Mouse (Mus musculus) neural tube, embryonic 15.5 days (tissue): ENCODE results near the gene Abcc10. TPM values are rescaled to one million over a fixed set of nuclear protein-coding genes. Genes with fewer than 3 reads are reported as not detected.

Experiments used
- ATAC-seq: fragments of 200-750 bp; cut with Nextera tagmentation; 2 replicates; pipeline ENCODE4 v1.8.0; 2017; ENCODE audit warnings: mild to moderate bottlenecking, moderate TSS enrichment, moderate library complexity; ENCODE audit not compliant: low FRiP score
- H3K27ac ChIP-seq: fragments of 300-500 bp; sonication (generic); replicated peaks from 2 replicates; pipeline ENCODE4 v1.5.1; 2015; ENCODE audit warnings: mild to moderate bottlenecking, inconsistent platforms
- H3K27me3 ChIP-seq: fragments of 300-500 bp; sonication (generic); replicated peaks from 2 replicates; pipeline ENCODE4 v1.6.1; 2015; ENCODE audit warnings: inconsistent platforms
- H3K36me3 ChIP-seq: fragments of 300-500 bp; sonication (generic); 2 replicates; pipeline ENCODE4 v1.6.1; 2015; ENCODE audit warnings: inconsistent platforms
- H3K4me1 ChIP-seq: fragments of 300-500 bp; sonication (generic); 2 replicates; pipeline ENCODE4 v1.6.1; 2015; ENCODE audit warnings: inconsistent platforms
- H3K4me2 ChIP-seq: fragments of 300-500 bp; sonication (generic); 2 replicates; pipeline ENCODE4 v1.6.1; 2015; ENCODE audit warnings: inconsistent platforms, mild to moderate bottlenecking, moderate library complexity
- H3K4me3 ChIP-seq: fragments of 300-500 bp; sonication (generic); replicated peaks from 2 replicates; pipeline ENCODE4 v1.5.1; 2015; ENCODE audit warnings: mild to moderate bottlenecking, inconsistent platforms
- H3K9ac ChIP-seq: fragments of 300-500 bp; sonication (generic); replicated peaks from 2 replicates; pipeline ENCODE4 v1.6.1; 2015; ENCODE audit warnings: mild to moderate bottlenecking, inconsistent platforms
- H3K9me3 ChIP-seq: fragments of 300-500 bp; sonication (generic); replicated peaks from 2 replicates; pipeline ENCODE4 v1.6.1; 2016; ENCODE audit warnings: inconsistent platforms
- WGBS: fragments of 180-500 bp; shearing (Covaris S2); methylation state at CpG from one replicate; pipeline ENCODE4 v1.1.7; 2015; ENCODE audit warnings: mixed read lengths; 5-methylcytosine and 5-hydroxymethylcytosine counted together
- polyA plus RNA-seq: library from polyadenylated mRNA; unstranded; fragments of >200 nt; fragmentation: Nextera tagmentation; extraction: Ambion mirVana; gene quantifications from 2 replicates; pipeline ENCODE4 v1.2.1, GENCODE M21; 2015

Abcc10 gene
- polyA plus RNA-seq, 1 experiment from 2014 or later = 9.3 TPM

DNA sequence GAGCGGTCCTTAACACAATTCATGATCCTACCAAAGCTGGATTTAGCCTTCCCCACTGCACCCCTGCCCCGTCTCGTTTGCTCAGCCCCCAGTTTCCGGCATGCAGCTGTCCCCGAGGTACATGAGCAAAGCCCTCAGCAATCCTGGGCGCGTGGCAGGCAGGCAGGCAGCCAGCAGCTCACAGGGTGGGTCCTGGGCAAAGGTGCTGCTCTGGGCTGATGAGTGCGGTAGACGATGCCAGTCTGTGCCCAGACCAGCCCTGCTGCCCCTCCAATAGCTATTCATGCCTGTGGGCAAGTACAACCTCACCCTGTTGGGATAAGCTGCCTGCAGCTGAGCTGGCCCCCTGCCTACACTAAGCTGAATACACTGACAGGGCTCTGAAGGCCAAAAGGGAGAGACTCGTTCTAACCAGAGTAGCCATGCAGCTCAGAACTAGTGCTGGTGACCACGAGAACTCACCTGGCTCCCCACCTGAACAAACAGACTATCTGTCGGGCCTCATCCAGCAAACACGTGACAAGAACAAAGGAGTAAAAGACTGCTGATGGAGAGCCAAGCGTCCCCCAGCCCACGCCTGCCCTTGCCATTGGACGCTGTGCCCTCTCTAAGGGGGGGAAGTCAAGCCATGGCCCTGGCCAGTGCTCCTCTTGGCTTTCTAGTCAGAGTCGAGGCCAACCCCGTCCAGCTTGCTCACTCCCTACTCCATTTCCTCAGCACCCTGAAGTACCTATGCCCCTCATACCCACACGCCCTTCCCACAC, 58.2 kb downstream of the Abcc10 start:
- no peaks in the 10 kb centered on the region for H3K9me3 ChIP-seq
- 84% methylated on average over 19 of the region's 19 CpGs for WGBS
- H3K9ac ChIP-seq = no peak overlapping the region
- H3K4me3 ChIP-seq = no peak overlapping the region
- no peak overlapping the region for H3K4me2 ChIP-seq
- no peak overlapping the region for H3K27ac ChIP-seq
- H3K4me1 ChIP-seq = 0 out of 2 replicates have a peak, but pooled peaks cover 5% of the 10 kb centered on the region
- H3K36me3 ChIP-seq = peaks cover 14% of the 10 kb centered on the region
- no peaks in the 10 kb centered on the region for H3K27me3 ChIP-seq
- no peak for ATAC-seq

DNA sequence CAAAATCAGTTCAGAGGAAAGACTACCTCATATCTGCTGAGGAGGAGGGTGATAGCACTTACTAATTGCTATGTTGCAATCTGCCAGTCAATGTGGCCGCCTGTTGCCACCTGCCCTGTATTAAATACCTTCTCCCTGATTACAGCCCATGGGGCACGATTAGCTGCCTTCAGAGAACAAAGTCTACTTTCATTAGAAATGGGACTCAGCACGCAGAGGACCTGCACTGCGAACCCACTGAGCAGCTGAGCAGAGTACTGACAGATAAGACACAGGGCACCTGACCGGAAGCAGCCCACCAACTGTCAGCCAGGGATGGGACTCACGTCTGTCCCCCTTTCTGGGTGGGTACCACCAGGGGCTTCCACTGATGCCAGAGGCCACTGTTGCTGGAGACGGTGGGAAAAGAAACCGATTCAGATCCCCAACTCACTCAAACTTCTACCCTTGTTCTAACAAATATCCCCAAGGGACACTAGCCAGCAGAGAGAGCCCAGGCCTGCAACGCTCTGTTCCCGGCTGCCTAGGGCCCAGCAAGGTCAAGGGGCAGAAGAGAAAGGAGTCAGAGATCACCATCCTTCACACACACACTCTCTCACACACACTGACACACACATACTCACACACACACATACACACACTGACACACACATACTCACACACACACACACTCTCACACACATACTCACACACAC, 60.0 kb downstream of the Abcc10 start:
- H3K4me3 ChIP-seq = no peak overlapping the region
- H3K9me3 ChIP-seq = no peaks in the 10 kb centered on the region
- H3K27me3 ChIP-seq = no peaks in the 10 kb centered on the region
- 0 out of 2 replicates have a peak, but pooled peaks cover 3% of the 10 kb centered on the region for H3K4me1 ChIP-seq
- H3K9ac ChIP-seq = no peak overlapping the region
- H3K36me3 ChIP-seq = peaks cover 29% of the 10 kb centered on the region
- ATAC-seq = no peak
- 86% methylated on average over 10 of the region's 10 CpGs for WGBS
- no peak overlapping the region for H3K27ac ChIP-seq
- no peak overlapping the region for H3K4me2 ChIP-seq

DNA sequence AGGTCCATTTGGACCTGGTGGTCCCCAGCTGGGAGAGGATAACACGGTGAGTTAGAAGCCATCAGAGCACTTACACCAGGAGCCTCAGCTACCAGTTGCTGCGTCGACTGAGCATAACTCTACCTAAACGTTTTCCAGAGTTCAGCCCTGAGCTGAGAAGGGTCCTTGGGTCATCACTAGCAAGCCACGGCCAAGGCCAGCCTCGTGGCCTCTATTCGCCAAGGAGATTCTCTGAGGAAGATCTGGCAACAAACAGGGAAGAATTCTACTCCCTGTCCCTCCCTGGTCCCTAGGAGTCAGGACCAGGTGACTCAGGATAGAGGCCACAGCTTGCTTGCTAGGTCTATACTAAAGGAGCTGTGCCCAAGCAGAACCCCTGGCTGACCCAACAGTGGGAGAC, 60.6 kb downstream of the Abcc10 start:
- no peak overlapping the region for H3K4me2 ChIP-seq
- ATAC-seq = no peak
- no peaks in the 10 kb centered on the region for H3K9me3 ChIP-seq
- no peak overlapping the region for H3K27ac ChIP-seq
- no peaks in the 10 kb centered on the region for H3K27me3 ChIP-seq
- peaks cover 35% of the 10 kb centered on the region for H3K36me3 ChIP-seq
- WGBS = 91% methylated on average over 7 of the region's 7 CpGs
- H3K9ac ChIP-seq = no peak overlapping the region
- H3K4me1 ChIP-seq = 0 out of 2 replicates have a peak, but pooled peaks cover 3% of the 10 kb centered on the region
- H3K4me3 ChIP-seq = no peak overlapping the region

DNA sequence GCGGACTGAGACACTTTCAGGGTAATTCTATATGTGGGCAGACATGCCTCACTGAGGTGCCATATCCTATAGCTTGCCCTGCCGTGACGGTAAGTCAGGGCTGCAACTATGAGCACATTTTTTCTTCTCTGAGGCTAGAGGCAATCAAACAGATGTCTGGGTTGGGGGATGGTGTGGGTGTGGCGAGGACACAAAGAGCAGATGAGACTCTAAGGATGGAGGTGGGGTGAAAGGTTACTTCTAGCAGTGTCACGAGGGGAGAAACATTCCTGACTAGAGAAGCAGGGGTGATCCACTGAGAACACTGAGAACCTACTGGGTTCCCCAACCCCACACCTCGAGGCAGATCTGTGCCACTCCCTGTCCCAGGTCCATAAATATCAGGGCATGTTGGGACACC, 61.2 kb downstream of the Abcc10 start:
- Histone ChIP-seq H3K4me1 (0 out of 2 replicates have a peak, but pooled peaks cover 3% of the 10 kb centered on the region), H3K27me3 (no peaks in the 10 kb centered on the region), H3K4me3 (no peak overlapping the region), H3K9me3 (no peaks in the 10 kb centered on the region), H3K9ac (no peak overlapping the region), H3K36me3 (peaks cover 41% of the 10 kb centered on the region), H3K27ac (no peak overlapping the region), H3K4me2 (no peak overlapping the region)
- 62% methylated on average over 6 of the region's 6 CpGs for WGBS
- ATAC-seq = no peak

DNA sequence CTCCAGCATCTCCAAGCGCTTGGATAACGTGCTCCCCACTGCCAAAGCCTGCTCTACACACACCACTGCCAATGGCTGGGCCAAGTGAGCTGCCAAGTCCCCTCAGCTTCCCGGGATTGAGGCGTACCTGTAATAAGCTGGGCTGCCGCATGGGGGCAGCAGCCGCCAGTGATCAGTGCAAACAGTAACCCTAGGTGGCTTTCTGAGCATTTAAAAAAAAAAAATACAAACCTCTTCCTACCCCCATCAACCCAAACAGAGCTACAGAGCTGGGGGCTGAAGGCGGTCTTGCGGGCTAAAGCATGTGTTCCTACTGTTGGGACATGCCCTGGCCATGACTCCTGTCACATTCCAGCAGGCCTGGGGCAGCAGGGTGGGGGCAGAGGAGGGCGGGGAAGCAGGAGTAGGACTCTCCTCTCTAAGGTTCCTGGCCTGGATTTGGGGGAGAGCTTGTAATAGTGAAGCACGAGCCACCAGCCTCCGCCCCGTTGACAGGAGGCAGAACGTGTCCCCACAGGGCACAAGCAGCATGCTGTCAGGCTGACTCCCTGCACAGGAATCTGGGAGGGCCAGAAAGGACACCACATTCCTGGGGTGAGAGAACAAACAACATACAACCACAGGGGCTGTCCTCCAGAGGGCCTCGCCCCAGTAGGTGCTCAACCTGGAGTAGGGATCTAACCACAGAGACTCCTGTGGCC, 62.1 kb downstream of the Abcc10 start:
- Histone ChIP-seq H3K4me2 (no peak overlapping the region), H3K9ac (no peak overlapping the region), H3K27ac (no peak overlapping the region), H3K4me1 (0 out of 2 replicates have a peak, but pooled peaks cover 3% of the 10 kb centered on the region), H3K4me3 (no peak overlapping the region), H3K27me3 (no peaks in the 10 kb centered on the region), H3K36me3 (peaks cover 41% of the 10 kb centered on the region), H3K9me3 (no peaks in the 10 kb centered on the region)
- ATAC-seq = peak; percentile 58
- WGBS = 34% methylated on average over 14 of the region's 14 CpGs

DNA sequence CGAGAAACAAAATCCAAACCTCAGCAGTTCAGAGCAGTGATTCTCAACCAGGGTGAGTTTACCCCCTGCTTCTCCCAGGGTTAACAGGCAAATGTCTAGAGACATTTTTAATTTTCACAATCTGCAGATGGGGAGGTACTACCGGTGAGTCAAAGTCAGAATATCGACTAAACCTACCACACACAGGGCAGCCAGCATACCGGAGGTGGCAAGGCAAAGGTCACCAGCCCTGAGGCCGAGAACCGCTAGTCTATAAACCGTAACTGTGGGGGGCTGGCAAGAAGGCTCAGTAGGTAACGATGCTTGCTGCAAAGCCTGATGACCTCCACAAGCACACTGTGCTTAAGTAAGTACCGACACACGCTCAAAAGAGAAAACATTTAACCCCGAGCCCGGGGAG, 62.6 kb downstream of the Abcc10 start:
- Histone ChIP-seq H3K27me3 (no peaks in the 10 kb centered on the region), H3K9ac (no peak overlapping the region), H3K9me3 (no peaks in the 10 kb centered on the region), H3K4me1 (0 out of 2 replicates have a peak, but pooled peaks cover 3% of the 10 kb centered on the region), H3K4me2 (no peak overlapping the region), H3K4me3 (no peak overlapping the region), H3K36me3 (peaks cover 41% of the 10 kb centered on the region), H3K27ac (no peak overlapping the region)
- no peak; the same call in 1 of the 2 replicates for ATAC-seq
- 89% methylated on average over 12 of the region's 12 CpGs for WGBS

DNA sequence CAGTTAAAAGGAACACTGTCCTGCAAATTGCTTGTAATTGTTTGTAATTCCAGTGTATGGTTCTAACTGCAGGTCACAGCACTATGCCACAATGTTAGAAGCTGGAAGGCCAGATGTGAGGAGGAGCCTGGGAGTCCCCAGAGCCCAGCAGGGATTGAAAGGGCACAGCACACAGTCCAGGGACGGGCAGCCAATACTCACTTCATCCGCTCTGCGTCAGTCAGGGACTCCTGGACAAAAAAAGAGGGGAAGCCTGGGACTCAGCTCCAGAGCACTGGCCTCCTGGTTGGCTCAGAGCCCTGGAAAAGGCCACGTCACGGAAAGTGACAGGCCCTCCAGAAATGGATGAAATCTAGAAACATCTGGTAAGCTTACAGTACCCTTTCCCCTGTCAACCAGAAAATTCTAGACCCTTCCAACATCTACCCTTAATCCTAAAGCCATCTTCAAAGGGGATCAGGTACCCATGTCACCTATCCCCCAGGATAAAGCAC, 65.9 kb downstream of the Abcc10 start:
- 0 out of 2 replicates have a peak, but pooled peaks cover 3% of the 10 kb centered on the region for H3K4me1 ChIP-seq
- H3K36me3 ChIP-seq = peaks cover 68% of the 10 kb centered on the region
- H3K9me3 ChIP-seq = no peaks in the 10 kb centered on the region
- no peaks in the 10 kb centered on the region for H3K27me3 ChIP-seq
- H3K9ac ChIP-seq = no peak overlapping the region
- no peak overlapping the region for H3K4me3 ChIP-seq
- 91% methylated on average over 5 of the region's 5 CpGs for WGBS
- H3K27ac ChIP-seq = no peak overlapping the region
- H3K4me2 ChIP-seq = no peak overlapping the region
- no peak for ATAC-seq

DNA sequence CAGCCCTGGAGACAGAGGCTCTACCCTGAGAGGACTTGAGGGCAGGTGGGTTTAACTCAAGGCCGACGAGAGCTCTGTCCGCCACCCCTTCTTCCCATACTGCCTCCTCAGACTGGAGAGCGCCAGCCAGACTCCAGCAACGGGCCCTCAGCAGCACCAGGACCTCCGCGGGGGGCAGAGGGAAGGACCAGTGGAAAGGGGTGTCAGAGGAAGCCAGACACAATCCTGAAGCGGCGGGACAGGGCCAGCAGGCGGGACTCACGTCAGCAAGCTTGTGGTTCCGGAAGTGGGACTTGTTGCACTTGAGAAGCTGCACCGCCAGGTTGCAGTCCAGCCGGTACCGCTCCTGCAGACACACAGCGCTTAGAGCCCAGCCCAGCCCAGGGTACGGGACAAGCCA, 68.5 kb downstream of the Abcc10 start:
- Histone ChIP-seq H3K36me3 (peaks cover 78% of the 10 kb centered on the region), H3K27me3 (no peaks in the 10 kb centered on the region), H3K9ac (no peak overlapping the region), H3K4me2 (no peak overlapping the region), H3K9me3 (no peaks in the 10 kb centered on the region), H3K27ac (no peak overlapping the region), H3K4me3 (no peak overlapping the region), H3K4me1 (peaks cover 13% of the 10 kb centered on the region)
- no peak for ATAC-seq
- 94% methylated on average over 17 of the region's 17 CpGs for WGBS

DNA sequence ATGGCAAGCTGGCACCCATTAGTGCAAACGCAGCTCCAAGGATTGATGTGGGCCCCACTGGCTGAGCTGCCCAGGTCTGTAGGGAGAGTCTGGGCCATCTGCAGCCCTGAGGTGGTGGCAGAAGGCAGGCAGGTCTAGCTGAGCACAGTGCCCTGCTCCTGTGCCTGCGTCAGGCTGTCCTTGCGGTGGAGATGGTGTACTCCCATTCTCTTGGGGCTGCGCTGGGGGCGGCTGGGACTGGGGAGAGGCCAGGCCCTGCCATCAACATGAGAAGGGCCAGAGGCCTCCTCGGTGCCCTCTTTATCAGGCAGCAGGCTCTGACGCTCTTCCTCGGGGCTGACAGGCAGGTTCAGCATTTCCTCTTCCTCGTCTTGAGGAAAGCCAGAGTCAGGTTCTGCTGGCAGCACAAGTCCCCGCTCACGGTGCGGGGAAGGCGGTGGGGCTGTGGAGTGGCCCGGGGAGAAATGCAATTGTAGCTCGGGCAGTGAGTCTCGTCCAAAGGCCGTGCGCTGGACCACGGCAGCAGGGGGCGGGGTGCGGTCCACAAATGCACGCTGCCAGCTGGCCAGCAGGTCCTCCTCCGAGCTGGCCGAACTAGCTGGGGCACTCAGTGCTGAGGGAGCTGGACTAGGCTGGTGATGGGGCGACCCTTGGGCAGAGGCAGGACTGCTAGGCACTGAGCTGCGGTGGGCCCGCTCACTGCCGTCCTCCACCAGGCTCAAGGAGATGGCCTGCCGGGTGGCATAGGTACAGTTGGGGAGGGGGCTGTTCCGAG, 69.7 kb downstream of the Abcc10 start:
- peaks cover 67% of the 10 kb centered on the region for H3K36me3 ChIP-seq
- peaks cover 20% of the 10 kb centered on the region for H3K4me1 ChIP-seq
- H3K9me3 ChIP-seq = no peaks in the 10 kb centered on the region
- H3K4me2 ChIP-seq = no peak overlapping the region
- no peak overlapping the region for H3K9ac ChIP-seq
- H3K4me3 ChIP-seq = no peak overlapping the region
- WGBS = 89% methylated on average over 30 of the region's 30 CpGs
- no peaks in the 10 kb centered on the region for H3K27me3 ChIP-seq
- H3K27ac ChIP-seq = no peak overlapping the region
- ATAC-seq = no peak

DNA sequence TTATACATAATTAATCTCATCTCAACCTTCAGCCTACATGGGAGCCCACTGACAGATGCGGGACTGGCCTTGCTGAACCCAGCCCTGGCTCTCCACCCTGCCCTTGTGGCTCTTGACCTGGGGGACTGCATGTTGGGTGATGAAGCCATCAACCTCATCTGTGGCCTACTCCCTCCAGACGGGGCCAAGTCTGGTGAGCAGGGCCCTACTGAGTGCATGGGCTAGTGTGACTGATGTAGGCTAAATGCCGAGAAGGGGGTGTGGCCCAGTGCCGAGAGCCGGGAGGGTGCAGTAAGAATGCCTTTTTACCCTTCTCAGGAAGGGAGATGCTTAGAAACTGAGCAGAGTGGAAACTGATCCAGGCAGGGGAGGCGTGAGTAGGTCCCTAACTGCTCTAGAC, 73.0 kb downstream of the Abcc10 start:
- peaks cover 30% of the 10 kb centered on the region for H3K4me1 ChIP-seq
- H3K27me3 ChIP-seq = no peaks in the 10 kb centered on the region
- H3K9me3 ChIP-seq = no peaks in the 10 kb centered on the region
- no peak overlapping the region for H3K27ac ChIP-seq
- peak overlapping the region; percentile 75 for H3K9ac ChIP-seq
- peak overlapping the region; percentile 81 for H3K4me3 ChIP-seq
- peak overlapping the region; percentile 94 for H3K4me2 ChIP-seq
- no peak for ATAC-seq
- H3K36me3 ChIP-seq = peaks cover 56% of the 10 kb centered on the region
- WGBS = 29% methylated on average over 6 of the region's 6 CpGs

DNA sequence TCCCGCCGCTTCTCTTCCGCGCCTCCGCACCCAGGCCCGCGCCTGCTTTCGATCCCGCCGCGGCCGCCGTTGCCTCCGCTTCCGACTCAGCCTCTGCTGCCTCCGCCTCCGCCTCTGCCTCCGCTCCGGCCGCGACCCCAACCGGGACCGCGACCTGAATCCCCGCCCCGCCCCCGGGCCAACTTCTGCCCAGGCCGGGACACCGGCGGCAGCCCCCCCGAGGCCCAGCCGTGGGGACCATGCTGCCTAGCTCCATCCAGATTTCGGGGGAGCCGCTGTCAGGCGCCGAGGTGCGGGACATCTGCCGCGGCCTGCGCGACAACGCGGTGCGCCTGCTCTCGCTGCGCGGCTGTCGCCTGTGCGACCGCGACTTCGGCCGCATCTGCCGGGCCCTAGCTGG, 74.0 kb downstream of the Abcc10 start:
- peak; percentile 42 for ATAC-seq

More for the DNA sequence above, 74.0 kb downstream of the Abcc10 start:
- WGBS = 1% methylated on average over 44 of the region's 54 CpGs
- Histone ChIP-seq H3K4me1 (peaks cover 39% of the 10 kb centered on the region), H3K27me3 (no peaks in the 10 kb centered on the region), H3K9me3 (no peaks in the 10 kb centered on the region), H3K36me3 (peaks cover 55% of the 10 kb centered on the region), H3K4me3 (peak overlapping the region; percentile 81), H3K27ac (peak overlapping the region; percentile 78), H3K9ac (peak overlapping the region; percentile 75), H3K4me2 (peak overlapping the region; percentile 94)
